In the genomic region with DNA sequence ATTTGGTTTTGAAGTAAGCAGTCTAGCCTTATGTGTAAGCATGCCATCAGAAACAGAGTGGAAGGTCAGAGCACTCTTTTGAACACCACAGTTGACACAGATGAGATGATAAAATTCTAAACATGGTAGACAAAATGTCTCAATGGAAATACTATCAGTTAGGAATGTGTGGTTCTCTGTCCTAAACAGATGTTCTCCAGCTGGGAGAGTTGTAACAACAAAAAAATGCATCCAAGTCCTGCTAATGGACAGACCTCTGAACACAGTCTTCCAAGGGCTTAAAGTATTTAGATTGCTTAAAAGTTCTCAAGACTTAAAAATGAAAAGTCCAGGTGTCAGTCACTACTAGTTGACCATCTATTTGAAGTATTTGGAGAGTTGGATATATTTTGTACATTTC, we compare ENCODE assay signal across 13 mouse cellular contexts.
"Had no signal": no experiment of that assay in that cellular context is flagged by ENCODE, and none has a peak within 500 bp of the region (broad histone marks: within the 10 kb centered on the region; RNA-seq: fewer than 3 reads in every experiment).

No protein-coding gene starts in this region.

- H3K4me2 ChIP-seq: limb, embryonic 12.5 days; limb, embryonic 15.5 days; liver, embryonic 11.5 days; lung, embryonic 15.5 days; midbrain, embryonic 13.5 days had no signal

- H3K4me1 ChIP-seq: limb, embryonic 12.5 days; limb, embryonic 15.5 days; lung, embryonic 15.5 days; megakaryocyte, embryonic 14.5 days had no signal

- H3K36me3 ChIP-seq: limb, embryonic 12.5 days; limb, embryonic 15.5 days; lung, embryonic 15.5 days; midbrain, embryonic 10.5 days; midbrain, embryonic 13.5 days had no signal

- H3K9me3 ChIP-seq: limb, embryonic 12.5 days; limb, embryonic 15.5 days; lung, embryonic 15.5 days; megakaryocyte, embryonic 14.5 days; midbrain, embryonic 10.5 days; midbrain, embryonic 13.5 days had no signal

- H3K4me3 ChIP-seq: left cerebral cortex, adult 2 months; limb, embryonic 12.5 days; limb, embryonic 15.5 days; lung, embryonic 15.5 days; megakaryocyte, embryonic 14.5 days; midbrain, embryonic 10.5 days; midbrain, embryonic 13.5 days had no signal

- DNase-seq: layer of hippocampus, postnatal 36 days had no signal

- H3K27ac ChIP-seq: left cerebral cortex, adult 2 months; limb, embryonic 12.5 days; limb, embryonic 15.5 days; liver, embryonic 14.5 days; lung, embryonic 15.5 days; midbrain, embryonic 10.5 days; midbrain, embryonic 13.5 days had no signal

- ATAC-seq: intestine, embryonic 16.5 days; liver, postnatal 0 days; midbrain, embryonic 13.5 days; midbrain, embryonic 16.5 days had no signal

- H3K9ac ChIP-seq: limb, embryonic 12.5 days; limb, embryonic 15.5 days; liver, embryonic 14.5 days; liver, postnatal 0 days; lung, embryonic 15.5 days; midbrain, embryonic 13.5 days had no signal

- H3K27me3 ChIP-seq: limb, embryonic 15.5 days; lung, embryonic 15.5 days had no signal
